Mouse (Mus musculus) embryonic stem cell, embryonic (primary cell): ENCODE measurements around the gene Itgav.

Experiments
- CTCF ChIA-PET, 4 experiments: fragments of 300-600 bp in 2 of 4; fragments of 350-600 bp in 2 of 4; sonication (Branson Sonifier 250); formaldehyde crosslinking; loops; one replicate each; lab custom pipeline; 2022; ENCODE audit warnings: inconsistent platforms in 2 of 4; lab: Charles Lee
- POLR2A ChIA-PET, 4 experiments: fragments of 300-600 bp in 2 of 4; fragments of 350-600 bp in 2 of 4; sonication (Branson Sonifier 250); formaldehyde crosslinking; loops; one replicate each; lab custom pipeline; 2022; ENCODE audit warnings: antibody characterized with exemption in 4 of 4, inconsistent platforms in 1 of 4; lab: Charles Lee

The Itgav gene

GRCm38 (mm10) chr2:83816147-83816546 lies 92.0 kb downstream of the Itgav start:
- ChIA-PET CTCF (interaction anchor here in 2 of 4 experiments (0.6 kb wide), 2 partner anchors 191 to 1049 kb away, joined by 3 to 11 read pairs; no protein-coding TSS in a partner anchor), POLR2A (interaction anchor here in 1 of 4 experiments (1.3 kb wide), 1 partner anchor 68 kb away, joined by 3 read pairs; no protein-coding TSS in a partner anchor)

- ChIA-PET CTCF (interaction anchor here in 1 of 4 experiments (0.6 kb wide), 1 partner anchor 99 kb away, joined by 3 read pairs; no protein-coding TSS in a partner anchor), POLR2A (no interaction called here)
Observed at GRCm38 (mm10) chr2:83825161-83825560, 101.0 kb downstream of the Itgav start.

GRCm38 (mm10) chr2:83828895-83829539 lies 104.8 kb downstream of the Itgav start:
- CTCF ChIA-PET, result no interaction called here
- POLR2A ChIA-PET, result no interaction called here

GRCm38 (mm10) chr2:83832903-83833302 lies 108.7 kb downstream of the Itgav start:
- ChIA-PET POLR2A (no interaction called here), CTCF (no interaction called here)

- ChIA-PET POLR2A (no interaction called here), CTCF (no interaction called here)
Observed at GRCm38 (mm10) chr2:83835313-83836070, 111.3 kb downstream of the Itgav start.

GRCm38 (mm10) chr2:83848495-83848894 lies 124.3 kb downstream of the Itgav start:
- CTCF ChIA-PET, result no interaction called here
- POLR2A ChIA-PET, result no interaction called here

- POLR2A ChIA-PET, result no interaction called here
- CTCF ChIA-PET, result no interaction called here
Observed at GRCm38 (mm10) chr2:83853423-83853822, 129.2 kb downstream of the Itgav start.

- ChIA-PET CTCF (no interaction called here), POLR2A (no interaction called here)
Observed at GRCm38 (mm10) chr2:83856236-83856635, 132.0 kb downstream of the Itgav start.
